Mouse (Mus musculus) embryonic fibroblast, embryonic 13.5 days (primary cell): ENCODE data around the gene Ess2.

Source experiments
- CTCF ChIP-seq: IDR thresholded peaks from 2 replicates; pipeline ENCODE4 v1.5.1; 2011; ENCODE audit warnings: mild to moderate bottlenecking, control low read depth, low read length, moderate library complexity, borderline replicate concordance; ENCODE audit not compliant: insufficient read depth
- POLR2A ChIP-seq: IDR thresholded peaks from 2 replicates; pipeline ENCODE4 v1.6.1; 2011; ENCODE audit warnings: low read depth, mild to moderate bottlenecking, control low read depth, low read length, moderate library complexity

DNA sequence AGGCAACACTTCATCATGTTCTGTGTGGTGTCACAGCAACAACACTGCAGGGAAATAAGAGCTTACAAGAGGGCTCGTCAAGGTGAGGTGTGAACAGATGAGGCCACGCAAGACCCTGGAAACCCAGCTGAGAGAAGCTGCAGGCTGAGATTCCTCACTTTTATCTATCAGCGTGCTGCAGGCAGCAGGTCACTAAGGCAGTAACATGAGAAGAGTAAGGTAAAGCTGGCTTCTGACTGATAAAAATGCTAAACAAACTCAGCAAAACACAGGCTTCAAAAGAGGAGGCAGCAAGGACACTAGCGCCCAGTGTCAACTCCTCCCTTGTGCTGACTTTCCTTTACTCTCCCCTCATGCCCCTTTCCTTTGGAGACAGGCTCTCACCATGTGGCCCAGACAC is 38.2 kb downstream of the Ess2 start:
- no peak for TF ChIP-seq CTCF
- no peak for TF ChIP-seq POLR2A
